Mouse (Mus musculus) CD8-positive naive resting alpha-beta T cell, adult 2 months (primary cell): Measurements from ENCODE around the gene Bglap2.
A peak's percentile ranks its signal among the peaks of the same experiment; 100 is the strongest.
"Not testable (repeated sequence)": the region's sequence is repeated elsewhere in the genome, so short reads cannot be mapped to it uniquely, and the experiment has no call there.

Experiments used
- DNase-seq, 2 experiments: peaks; one replicate each; pipeline ENCODE4 v3.0.0; 2022; ENCODE audit warnings: low read depth in 2 of 2, low spot score in 2 of 2

Gene Bglap2

DNA sequence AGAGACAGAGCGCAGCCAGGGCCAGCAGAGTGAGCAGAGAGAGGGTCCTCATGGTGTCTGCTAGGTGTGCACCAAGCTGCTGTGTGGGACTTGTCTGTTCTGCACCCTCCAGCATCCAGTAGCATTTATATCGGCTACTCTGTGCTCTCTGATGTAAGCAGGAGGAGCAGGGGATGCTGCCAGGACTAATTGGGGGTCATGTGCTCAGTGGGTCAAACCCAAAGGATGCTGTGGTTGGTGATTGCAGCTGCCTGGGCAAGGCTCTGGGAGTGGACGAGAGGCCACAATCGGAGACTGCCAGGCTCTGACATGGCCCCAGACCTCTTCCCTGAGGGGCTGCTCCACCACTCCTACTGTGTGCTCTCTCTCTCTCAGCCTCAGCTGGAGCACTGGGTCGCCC, at the start of gene Bglap2:
Bglap2 (minus strand) TSS at position 101 of the 400 bp plus-strand sequence.
- DNase-seq: not testable (repeated sequence)

DNA sequence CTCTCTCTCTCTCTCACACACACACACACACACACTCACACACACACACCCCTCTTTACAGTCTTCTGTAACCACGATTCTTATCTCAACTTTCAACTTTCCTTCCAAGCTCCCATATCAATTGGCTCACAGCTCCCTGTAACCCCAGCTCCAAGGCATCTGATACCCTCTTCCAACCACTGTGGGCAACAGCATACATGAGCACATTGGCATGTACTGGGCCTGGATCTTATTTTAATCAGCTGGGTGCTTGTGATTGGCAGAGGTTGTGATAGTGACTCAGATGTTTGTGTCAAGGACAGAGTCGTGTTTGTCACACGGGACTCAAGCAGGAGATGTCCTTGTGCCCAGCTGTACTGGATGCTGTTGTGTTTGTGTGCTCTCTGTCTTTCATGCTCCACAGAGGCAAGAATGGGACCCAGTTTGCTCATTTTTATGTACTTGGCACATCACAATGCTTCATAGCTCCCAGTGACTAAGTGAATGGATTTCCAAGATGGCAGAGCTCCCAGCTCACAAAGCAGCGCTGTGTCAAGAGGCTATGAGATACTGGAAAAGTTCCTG, 48.9 kb upstream of the Bglap2 start:
- no peak for DNase-seq

DNA sequence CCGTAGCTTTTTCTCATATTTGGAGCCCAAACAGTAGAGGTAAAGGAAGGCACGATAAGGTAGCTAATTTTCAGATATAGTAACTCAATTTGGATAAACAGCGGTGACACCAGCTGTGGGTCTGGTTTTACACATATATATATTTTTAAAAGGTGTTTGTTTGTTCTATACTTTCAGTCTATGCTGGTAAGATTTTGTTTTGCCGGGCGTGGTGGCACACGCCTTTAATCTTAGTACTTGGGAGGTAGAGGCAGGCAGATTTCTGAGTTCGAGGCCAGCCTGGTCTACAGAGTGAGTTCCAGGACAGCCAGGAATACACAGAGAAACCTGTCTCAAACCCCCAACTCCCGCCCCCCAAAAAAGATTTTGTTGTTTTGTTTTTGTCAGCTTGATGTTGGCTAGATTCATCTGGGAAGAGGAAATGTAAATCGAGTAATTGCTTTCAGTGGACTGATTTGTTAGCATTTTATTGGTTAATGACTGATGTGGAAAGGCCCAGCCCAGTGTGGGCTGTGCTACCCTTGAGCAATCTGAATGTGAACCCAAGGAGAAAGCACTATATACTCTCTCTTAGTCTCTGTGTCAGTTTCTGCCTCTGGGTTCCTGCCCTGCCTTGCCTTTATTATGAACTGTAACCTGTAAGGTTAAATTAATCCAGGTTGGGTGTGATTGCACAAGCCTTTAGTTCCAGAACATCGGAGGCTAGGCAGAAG, 47.4 kb upstream of the Bglap2 start:
- no peak for DNase-seq

DNA sequence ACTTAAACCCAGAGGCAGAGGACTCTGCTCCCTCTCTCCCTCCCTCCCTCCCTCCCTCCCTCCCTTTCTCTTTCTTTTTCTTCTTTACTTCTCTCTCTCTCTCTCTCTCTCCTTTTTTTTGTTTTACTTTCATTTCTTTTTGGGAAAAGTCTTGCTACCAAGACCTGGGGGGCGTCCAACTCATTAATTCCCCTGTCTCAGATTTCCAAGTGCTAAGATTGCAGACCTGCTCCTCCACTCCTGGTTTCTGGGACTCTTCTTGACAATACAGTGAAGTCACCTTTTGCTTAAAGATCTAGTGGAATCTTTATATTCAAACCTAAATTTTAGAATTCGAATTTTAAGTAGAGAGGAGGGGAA, 46.8 kb upstream of the Bglap2 start:
- no peak for DNase-seq

DNA sequence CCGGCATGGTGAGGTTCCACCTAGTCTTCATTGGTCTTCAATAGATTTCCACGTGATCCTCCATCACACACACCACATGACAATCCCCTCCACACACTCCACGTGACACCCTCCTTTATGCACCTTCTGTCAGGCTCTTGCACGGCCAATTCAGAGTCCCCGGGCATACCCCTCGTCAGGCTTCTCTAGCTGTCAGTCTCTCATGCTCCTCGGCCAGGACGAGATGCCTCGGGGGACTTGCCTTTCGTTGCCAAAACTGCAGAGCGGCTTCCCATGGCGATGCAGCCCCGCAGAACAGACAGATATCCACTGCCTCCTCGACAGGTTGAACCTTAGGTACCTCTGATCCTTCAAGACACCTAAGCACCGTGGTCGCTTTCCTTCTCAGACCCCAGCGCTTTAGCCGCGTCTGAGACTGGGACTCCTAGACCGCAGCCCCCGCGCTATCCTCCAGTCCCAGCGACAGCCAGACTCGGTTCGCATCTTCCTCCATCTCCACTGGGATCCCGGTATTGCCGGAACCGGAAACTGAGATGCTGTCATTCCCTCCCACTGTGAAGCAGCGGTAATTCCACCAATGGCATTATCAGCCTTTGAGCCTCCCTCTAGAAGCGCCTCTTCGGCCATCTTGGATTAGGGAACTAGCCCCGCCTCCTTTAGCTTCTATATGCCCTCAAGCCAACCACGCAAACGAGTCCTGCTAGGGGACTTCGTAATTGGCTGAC, 46.3 kb upstream of the Bglap2 start, which contains the start of gene Slc25a44:
Slc25a44 (minus strand) TSS at position 535 of the 725 bp plus-strand sequence.
- DNase-seq: peak; percentile 86 to 92

DNA sequence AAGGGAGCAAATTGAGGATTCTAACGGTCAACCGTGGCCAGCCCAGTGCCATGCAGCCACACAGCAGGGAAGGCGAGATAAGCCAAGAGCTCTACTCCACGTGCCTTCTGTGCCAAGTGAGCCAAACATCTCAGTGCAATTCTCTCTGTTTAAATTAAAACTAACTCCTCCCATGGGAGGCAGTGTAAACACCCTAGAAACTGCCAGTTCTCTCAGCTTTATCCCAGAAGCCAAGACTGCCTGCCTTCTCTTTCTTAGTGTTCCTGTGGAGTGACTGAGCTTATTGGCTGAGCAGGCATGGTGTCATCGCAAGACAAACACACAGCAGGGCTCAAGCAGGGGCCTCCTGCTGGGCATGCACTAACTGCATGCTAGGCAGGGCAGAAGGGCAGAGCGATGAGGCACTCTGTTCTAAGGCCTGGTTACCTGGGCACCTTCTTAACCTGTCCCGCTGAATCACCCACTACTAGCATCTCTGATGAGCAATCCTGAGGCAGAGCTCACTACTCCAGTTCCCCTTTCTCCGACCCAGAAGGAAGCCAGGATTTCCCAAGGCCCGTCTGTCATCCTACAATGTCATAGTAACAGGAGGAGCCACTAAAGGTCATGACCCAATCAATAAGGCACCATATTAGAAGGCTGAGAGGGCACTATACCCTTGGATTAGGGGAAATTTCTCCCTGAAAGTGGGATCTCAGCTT, 43.7 kb upstream of the Bglap2 start:
- DNase-seq: no peak

DNA sequence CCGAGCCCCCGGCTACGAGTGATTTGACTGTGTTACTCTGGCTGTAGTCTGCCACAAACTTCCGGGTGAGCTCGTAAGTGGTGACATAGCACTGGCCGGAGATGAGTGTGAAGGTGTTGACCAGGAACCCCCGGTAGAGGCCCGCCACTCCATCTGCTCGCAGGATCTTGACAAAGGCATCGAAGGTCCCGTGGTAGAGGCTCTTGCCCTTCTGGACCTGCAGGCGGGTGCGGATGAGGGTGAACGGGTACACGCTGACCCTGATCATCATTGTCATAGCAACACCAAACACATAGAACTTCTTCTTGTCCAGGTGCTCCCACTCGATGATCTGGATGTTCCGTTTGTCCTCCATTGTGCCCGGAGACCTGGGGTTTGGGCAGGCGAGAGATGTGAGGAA, 42.3 kb upstream of the Bglap2 start:
- no peak for DNase-seq

DNA sequence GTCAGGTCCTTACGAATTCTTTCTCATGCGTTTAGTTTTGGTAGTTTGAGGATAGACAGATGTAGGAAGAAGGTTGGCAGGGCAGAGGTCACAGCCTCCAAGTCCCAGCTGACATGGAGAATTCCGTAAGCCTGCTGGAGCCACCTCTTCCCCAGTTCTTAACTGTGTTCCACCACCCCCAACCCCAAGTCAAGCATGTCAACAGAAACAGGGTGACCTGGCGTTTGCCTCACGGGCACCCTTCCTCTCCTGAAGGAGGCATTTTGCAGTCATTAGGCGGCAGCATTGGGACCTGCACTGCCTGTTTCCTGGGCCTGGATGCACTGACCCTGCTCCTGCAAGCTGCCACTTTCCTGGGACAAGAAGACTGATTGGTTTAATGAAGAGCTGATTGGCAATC, 39.5 kb upstream of the Bglap2 start:
- DNase-seq: no peak

DNA sequence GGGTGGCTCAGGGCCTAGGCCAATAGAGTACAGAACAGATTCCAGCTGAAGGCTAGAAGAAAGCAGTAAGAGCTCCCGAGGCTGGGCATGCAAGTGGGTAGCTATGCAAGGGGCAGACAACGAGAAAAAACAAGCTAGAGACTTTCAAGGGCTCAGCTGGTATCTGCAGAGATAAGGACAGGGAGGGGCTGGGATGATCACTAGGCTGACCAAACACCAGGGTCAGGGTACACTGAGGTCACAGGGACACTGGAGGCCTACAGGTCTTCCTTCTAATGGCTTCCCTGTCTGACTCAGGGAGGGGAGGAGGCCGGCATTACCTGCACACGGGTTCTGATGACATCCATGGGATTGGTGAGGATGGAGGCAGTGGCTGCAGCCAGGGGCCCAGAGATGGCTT, 37.2 kb upstream of the Bglap2 start:
- DNase-seq: no peak

DNA sequence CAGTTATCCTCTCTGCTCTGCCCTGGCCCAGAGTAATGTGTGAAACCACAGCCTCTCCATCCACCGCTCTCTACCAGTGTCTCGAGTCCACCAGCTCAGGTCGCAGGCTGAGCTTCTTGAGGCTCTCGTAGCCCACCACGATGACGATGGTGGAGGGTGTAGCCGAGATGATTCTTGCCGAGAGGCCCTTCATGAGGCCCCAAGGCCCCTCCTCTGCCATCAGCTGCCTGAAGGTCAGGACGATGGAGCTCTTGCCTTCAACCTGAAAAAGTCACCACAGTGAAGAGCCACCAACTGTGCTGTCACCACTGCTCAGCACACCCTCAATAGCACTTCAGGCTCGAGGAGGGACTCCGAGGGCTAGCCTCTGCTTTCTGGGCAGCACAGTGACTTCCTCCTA, 34.1 kb upstream of the Bglap2 start:
- DNase-seq: no peak

DNA sequence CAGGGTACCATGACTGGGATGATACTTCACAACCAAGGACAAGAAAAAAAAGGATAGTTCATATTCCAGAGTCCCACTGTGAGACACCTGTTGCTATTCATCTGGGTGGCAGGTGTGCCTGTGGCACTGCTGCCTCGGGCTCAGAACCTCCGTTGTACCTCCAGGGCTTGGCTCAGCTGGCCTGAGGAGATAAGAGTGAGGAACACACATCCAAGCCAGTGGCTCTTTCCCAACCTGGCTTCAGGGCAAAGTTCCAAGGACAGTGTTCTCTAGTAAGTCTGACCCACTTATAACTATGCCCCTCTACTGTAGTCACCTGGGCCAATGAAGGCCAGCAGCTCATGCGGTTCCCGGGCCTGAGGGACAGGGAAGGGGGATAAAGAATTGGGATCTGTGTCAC, 33.2 kb upstream of the Bglap2 start:
- DNase-seq: no peak

DNA sequence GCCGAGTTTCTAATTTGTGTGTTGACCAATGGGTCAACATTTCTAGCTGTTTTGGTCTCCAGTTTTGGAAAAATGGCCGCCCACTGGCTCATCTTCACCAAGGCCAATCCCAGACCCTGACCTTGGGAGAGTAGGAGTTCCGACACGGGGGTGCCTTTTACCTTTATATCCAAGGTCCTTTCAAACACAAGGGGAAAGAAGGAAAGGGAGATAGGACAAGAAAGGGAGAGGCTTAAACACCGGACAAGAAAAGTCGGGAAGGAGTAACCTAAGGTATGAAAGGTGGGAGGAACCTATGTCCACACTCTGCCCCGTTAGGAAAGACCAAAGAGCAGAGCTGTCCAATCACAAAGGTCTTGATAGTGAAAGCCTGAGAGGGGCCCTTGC, 32.1 kb upstream of the Bglap2 start:
- DNase-seq: no peak

DNA sequence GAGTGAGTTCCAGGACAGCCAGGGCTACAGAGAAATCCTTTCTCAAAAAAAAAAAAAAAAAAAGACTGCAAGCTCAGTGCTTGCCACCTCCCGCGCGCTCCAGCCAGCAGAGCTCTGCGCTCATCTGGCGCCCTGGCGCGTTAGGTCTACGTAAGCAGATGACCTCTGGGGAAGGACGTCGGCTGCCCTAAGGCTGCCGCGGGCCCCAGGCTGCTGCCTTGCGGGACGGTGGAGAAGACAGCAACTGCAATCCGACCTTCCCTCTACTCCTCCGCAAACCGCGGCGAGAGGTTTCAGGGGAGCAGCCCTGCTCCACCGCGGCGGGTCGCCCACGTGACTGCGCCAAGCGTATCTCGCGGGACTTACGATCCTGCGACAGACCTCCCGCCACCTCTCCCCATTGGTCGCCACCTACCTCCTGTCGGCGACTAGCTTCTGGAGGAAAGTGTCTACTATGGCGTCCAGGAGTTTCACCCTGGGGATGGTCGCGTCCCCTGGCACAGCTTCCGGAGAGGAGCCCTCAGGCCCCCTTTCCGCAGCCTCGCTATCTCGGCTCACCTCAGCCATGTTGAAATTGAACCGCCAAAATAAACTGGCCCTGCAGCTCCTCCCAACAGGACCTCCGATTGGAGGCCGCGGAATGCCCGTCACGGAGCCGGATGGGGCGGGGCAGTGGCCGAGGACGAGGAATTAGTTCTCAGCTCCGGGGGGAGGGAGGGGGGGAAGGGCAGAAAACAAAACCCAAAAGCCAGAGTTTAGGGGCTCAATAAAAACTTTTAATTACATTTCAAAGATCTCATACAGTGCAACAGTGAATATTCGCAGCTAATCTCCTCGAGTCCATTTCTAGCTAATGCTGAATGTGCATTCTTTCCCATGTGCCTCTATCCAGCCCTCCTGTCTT, 31.5 kb upstream of the Bglap2 start, which contains the start of gene Pmf1:
Pmf1 (minus strand) TSS at position 591 of the 904 bp plus-strand sequence.
- DNase-seq: peak; percentile 83 to 87

DNA sequence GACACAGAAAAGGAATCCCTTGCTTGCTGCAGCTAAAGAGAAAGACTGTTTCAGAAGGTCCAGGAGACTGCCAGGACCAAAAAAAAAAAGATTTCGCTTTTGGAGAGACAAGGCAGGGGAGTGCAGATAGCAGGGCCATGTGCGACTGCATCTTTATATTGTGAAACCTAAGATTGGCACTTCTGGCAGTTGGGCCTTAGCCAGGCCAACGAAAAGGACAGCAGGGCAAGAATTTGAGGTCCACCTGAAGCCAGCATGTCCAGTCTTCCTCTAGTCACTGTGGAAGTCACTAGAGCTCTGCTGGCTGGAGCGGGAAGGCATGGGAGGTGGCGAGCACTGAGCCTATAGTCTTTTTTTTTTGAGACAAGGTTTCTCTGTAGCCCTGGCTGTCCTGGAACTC, 30.5 kb upstream of the Bglap2 start:
- DNase-seq: no peak

DNA sequence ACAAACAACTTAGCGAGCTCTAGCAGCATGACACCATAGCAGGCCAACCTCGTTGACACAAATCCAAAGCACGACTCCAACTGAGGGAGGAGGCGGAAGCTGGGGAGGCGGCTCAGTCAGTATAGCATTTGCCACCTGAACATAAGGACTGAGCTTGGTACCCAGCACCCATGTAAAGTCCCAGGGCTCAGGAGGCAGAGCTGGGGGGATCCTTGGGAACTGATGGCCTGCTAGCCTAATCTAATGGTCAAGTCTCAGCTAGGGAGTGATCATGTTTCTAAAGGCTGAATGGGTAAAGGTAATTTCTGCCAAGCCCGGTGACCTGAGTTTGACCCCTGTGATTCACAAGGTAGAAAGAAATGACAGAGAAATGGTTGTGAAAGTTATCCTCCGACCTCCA, 29.0 kb upstream of the Bglap2 start:
- DNase-seq: no peak

DNA sequence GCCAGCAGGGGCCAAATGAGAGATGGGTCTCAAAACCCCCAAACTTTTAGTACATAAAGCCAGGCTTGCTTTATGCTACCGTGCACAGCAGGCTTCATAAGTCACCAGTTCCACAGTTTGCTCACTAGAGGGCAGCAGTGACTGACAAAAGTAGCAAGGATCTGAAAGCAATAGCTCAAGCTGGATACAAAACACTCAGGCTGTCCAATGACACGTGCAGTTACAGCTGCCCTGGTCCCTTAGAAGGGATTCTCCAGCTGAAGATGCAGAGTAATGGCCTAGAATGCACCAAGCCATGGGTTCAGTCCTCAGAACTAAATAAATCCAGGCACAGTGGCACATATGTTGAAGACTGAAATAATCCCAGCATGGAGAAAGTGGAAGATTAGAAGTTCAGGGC, 28.6 kb upstream of the Bglap2 start:
- peak; percentile 59 to 66 for DNase-seq

DNA sequence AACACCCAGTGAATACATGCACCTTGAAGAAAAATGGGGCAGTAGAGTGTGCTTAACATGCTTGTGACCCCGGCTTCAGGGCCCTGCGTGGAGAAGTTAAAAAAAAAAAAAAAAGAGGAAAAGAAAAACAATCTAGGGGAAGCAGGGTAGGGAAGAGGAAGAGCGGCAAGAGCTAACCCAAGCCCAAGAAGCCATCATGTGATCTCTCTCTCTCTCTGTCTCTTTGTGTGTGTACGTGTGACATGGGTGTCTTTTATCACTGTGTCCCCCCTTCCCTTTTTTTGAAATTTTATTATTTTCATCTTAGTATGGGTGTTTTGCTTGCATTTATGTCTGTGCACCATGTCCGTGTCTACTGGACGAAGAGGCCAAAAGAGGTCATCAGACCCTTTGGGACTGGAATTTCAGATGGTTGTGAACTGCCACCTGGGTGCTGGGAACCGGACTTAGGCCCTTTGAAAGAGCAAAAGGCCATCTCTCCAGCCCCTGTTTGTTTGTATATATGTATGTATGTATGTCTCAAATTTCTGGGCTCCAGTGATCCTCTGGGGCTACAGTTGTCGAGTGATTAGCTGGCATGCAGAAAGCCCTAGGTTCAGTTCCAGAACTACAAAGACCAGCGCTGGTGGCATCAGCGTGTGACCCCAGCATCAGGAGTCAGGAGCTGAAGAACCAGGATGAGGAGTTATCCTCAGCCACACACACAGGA, 25.2 kb upstream of the Bglap2 start:
- DNase-seq: no peak

DNA sequence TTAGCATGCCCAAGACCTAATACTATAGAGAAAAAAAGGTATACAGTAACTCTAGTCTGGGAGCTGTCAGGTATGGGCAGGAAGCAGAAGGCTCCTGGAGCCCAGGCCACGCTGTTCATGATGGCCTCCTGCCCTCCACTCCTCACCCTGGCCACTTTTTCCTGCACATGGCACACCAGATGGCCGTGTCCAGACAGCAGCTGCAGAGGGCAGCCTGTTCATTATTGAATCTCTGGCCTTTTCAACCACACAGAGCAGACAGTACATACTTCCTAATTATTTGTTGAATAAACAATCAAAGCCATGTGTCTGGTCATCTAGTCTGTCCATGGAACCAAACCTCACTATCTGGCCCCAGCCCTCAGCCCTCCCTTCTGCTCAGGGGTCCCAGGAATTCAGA, 20.2 kb upstream of the Bglap2 start:
- DNase-seq: no peak

DNA sequence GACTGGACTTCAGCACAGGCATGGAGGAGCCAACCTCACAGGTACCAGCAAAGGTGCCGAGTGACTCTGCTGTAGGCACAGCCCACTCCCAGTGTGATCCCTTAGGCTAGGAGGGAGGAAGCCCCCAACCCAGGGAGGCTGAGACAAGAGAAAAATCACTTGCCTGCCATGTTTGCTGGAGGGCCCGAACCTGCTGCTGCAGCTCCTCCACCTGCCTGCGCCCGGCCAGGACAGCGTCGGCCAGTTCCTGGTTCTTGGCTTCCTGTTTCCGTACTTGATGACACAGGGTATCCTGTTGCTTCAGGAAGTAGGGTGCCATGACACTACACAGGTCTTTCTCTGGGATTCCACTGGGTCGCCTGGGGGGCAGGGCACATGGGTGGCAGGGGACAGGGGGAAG, 17.2 kb upstream of the Bglap2 start:
- no peak for DNase-seq

DNA sequence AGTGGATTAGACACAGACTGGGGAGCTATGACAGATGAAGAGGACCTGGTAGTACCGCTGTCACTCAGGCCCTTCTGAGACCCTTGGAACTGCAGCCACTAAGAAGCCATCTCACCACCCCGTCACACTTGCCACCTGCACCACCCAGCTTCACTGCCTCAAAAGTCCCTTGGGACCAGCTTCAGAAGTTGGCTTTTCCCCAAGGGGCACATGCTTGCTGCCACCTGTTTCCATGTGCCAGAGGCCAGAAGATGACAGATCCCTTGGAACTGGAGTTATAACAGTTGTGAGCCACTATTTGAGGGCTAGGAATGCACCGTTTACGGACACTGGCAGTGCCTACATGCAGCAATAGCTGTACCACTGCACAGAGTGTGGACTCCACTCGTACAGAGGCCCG, 16.8 kb upstream of the Bglap2 start:
- no peak for DNase-seq
